Mouse (Mus musculus) MEL (cell line): ENCODE measurements around the gene Asb4. TPM values are rescaled to one million over a fixed set of nuclear protein-coding genes. Genes with fewer than 3 reads are reported as not detected.
"Not testable (repeated sequence)": the region's sequence is repeated elsewhere in the genome, so short reads cannot be mapped to it uniquely, and the experiment has no call there.

Experiments
- DNase-seq: peaks from one replicate; pipeline ENCODE4 v3.0.0; 2011; ENCODE audit warnings: low read depth, low spot score
- H3K27ac ChIP-seq: 2 replicates; pipeline ENCODE4 v1.5.1; 2012; ENCODE audit warnings: low read depth, mild to moderate bottlenecking, control low read depth, low read length, moderate library complexity; ENCODE audit not compliant: control insufficient read depth
- H3K27me3 ChIP-seq, 2 experiments: fragments of 150-350 bp in 1 of 2; sonication (generic) in 1 of 2; 2 replicates each; pipeline ENCODE4 v1.6.1; 2012; ENCODE audit warnings: low read length in 2 of 2, mild to moderate bottlenecking in 2 of 2, improper control_type of control experiment in 1 of 2, moderate library complexity in 1 of 2; ENCODE audit not compliant: insufficient read depth in 2 of 2, control insufficient read depth in 1 of 2
- H3K36me3 ChIP-seq, 2 experiments: 2 replicates each; pipeline ENCODE4 v1.6.1; 2012 to 2014; ENCODE audit warnings: low read length in 2 of 2, improper control_type of control experiment in 1 of 2, inconsistent platforms in 1 of 2, mild to moderate bottlenecking in 1 of 2; ENCODE audit not compliant: insufficient read depth in 2 of 2, control insufficient read depth in 1 of 2
- H3K4me1 ChIP-seq, 2 experiments: fragments of 150-350 bp in 1 of 2; sonication (generic) in 1 of 2; 2 replicates each; pipeline ENCODE4 v1.6.1; 2012; ENCODE audit warnings: low read length in 2 of 2, improper control_type of control experiment in 1 of 2, mild to moderate bottlenecking in 1 of 2; ENCODE audit not compliant: insufficient read depth in 2 of 2, control insufficient read depth in 1 of 2
- H3K4me3 ChIP-seq, 2 experiments: fragments of 150-350 bp in 1 of 2; sonication (generic) in 1 of 2; 2 replicates each; pipeline ENCODE4 v1.5.1; 2012; ENCODE audit warnings: low read depth in 2 of 2, low read length in 2 of 2, mild to moderate bottlenecking in 2 of 2, moderate library complexity in 2 of 2, control low read depth in 1 of 2, improper control_type of control experiment in 1 of 2; ENCODE audit not compliant: control insufficient read depth in 1 of 2, insufficient read depth in 1 of 2
- H3K79me2 ChIP-seq: 2 replicates; pipeline ENCODE4 v1.6.1; 2012; ENCODE audit warnings: mild to moderate bottlenecking, low read length, moderate library complexity; ENCODE audit not compliant: control insufficient read depth, poor library complexity, insufficient read depth
- H3K9ac ChIP-seq: 2 replicates; pipeline ENCODE4 v1.6.1; 2012; ENCODE audit warnings: low read depth, mild to moderate bottlenecking, control low read depth, low read length, moderate library complexity; ENCODE audit not compliant: control insufficient read depth, poor library complexity, severe bottlenecking
- H3K9me3 ChIP-seq: fragments of 150-350 bp; sonication (generic); replicated peaks from 2 replicates; pipeline ENCODE4 v1.6.1; 2012; ENCODE audit warnings: mild to moderate bottlenecking, low read length, improper control_type of control experiment, moderate library complexity; ENCODE audit not compliant: insufficient read depth
- BHLHE40 ChIP-seq: IDR thresholded peaks from 2 replicates; pipeline ENCODE4 v1.6.1; 2012; ENCODE audit warnings: low read depth, mild to moderate bottlenecking, inconsistent platforms, low read length, improper control_type of control experiment, borderline replicate concordance
- CHD2 ChIP-seq: IDR thresholded peaks from 2 replicates; pipeline ENCODE4 v1.6.1; 2011; ENCODE audit warnings: low read length, improper control_type of control experiment
- ELF1 ChIP-seq: IDR thresholded peaks from 2 replicates; pipeline ENCODE4 v1.6.1; 2014; ENCODE audit warnings: low read depth, mild to moderate bottlenecking, inconsistent platforms, low read length, improper control_type of control experiment, moderate library complexity
- EP300 ChIP-seq, 2 experiments: IDR thresholded peaks; 2 replicates each; pipeline ENCODE4 v1.6.1; 2011; ENCODE audit warnings: improper control_type of control experiment in 2 of 2, low read length in 2 of 2, low read depth in 1 of 2, mild to moderate bottlenecking in 1 of 2
- GABPA ChIP-seq: IDR thresholded peaks from 2 replicates; pipeline ENCODE4 v1.6.1; 2012; ENCODE audit warnings: low read depth, mild to moderate bottlenecking, inconsistent platforms, low read length, improper control_type of control experiment, moderate library complexity
- HCFC1 ChIP-seq: IDR thresholded peaks from 2 replicates; pipeline ENCODE4 v1.6.1; 2012; ENCODE audit warnings: low read depth, mild to moderate bottlenecking, inconsistent platforms, low read length, improper control_type of control experiment, moderate library complexity
- MAX ChIP-seq: IDR thresholded peaks from 2 replicates; pipeline ENCODE4 v1.6.1; 2011; ENCODE audit warnings: low read length, improper control_type of control experiment
- MAZ ChIP-seq: IDR thresholded peaks from 2 replicates; pipeline ENCODE4 v1.6.1; 2012; ENCODE audit warnings: low read depth, mild to moderate bottlenecking, inconsistent platforms, low read length, improper control_type of control experiment
- MEF2A ChIP-seq: IDR thresholded peaks from 2 replicates; pipeline ENCODE4 v1.6.1; 2014; ENCODE audit warnings: low read depth, mild to moderate bottlenecking, inconsistent platforms, low read length, improper control_type of control experiment; ENCODE audit not compliant: poor library complexity, insufficient replicate concordance, severe bottlenecking; ENCODE audit errors: extremely low read depth
- MXI1 ChIP-seq: IDR thresholded peaks from 2 replicates; pipeline ENCODE4 v1.6.1; 2011; ENCODE audit warnings: mild to moderate bottlenecking, low read depth, low read length, improper control_type of control experiment
- MYB ChIP-seq: IDR thresholded peaks from 2 replicates; pipeline ENCODE4 v1.6.1; 2011; ENCODE audit warnings: mild to moderate bottlenecking, low read depth, low read length, improper control_type of control experiment
- POLR2AphosphoS2 ChIP-seq: IDR thresholded peaks from 2 replicates; pipeline ENCODE4 v1.6.1; 2011; ENCODE audit warnings: low read length, improper control_type of control experiment
- POLR2AphosphoS5 ChIP-seq: IDR thresholded peaks from 2 replicates; pipeline ENCODE4 v1.6.1; 2012; ENCODE audit warnings: low read depth, borderline replicate concordance, mild to moderate bottlenecking, inconsistent platforms, low read length, moderate library complexity, mixed read lengths
- SMC3 ChIP-seq: IDR thresholded peaks from 2 replicates; pipeline ENCODE4 v1.6.1; 2011; ENCODE audit warnings: low read depth, low read length, improper control_type of control experiment
- TAL1 ChIP-seq: IDR thresholded peaks from 2 replicates; pipeline ENCODE4 v1.6.1; 2012; ENCODE audit warnings: mild to moderate bottlenecking, inconsistent platforms, low read length, moderate library complexity, mixed read lengths
- UBTF ChIP-seq: IDR thresholded peaks from 2 replicates; pipeline ENCODE4 v1.6.1; 2012; ENCODE audit warnings: low read depth, mild to moderate bottlenecking, inconsistent platforms, low read length, improper control_type of control experiment, moderate library complexity, borderline replicate concordance; ENCODE audit not compliant: insufficient read depth
- ZC3H11A ChIP-seq: IDR thresholded peaks from 2 replicates; pipeline ENCODE4 v1.6.1; 2012; ENCODE audit warnings: low read depth, mild to moderate bottlenecking, inconsistent platforms, low read length, improper control_type of control experiment
- ZMIZ1 ChIP-seq: IDR thresholded peaks from 2 replicates; pipeline ENCODE4 v1.6.1; 2012; ENCODE audit warnings: low read depth, mild to moderate bottlenecking, inconsistent platforms, low read length, improper control_type of control experiment, moderate library complexity
- ZNF384 ChIP-seq: IDR thresholded peaks from 2 replicates; pipeline ENCODE4 v1.6.1; 2012; ENCODE audit warnings: low read depth, mild to moderate bottlenecking, inconsistent platforms, low read length, improper control_type of control experiment
- polyA plus RNA-seq, 2 experiments: library from polyadenylated mRNA; stranded (reverse) in 1 of 2; unstranded in 1 of 2; fragments of >175 nt in 1 of 2; fragments of >200 nt in 1 of 2; gene quantifications; 2 replicates each; pipeline versions ENCODE4 v1.2.1 to v1.2.4; 2012; ENCODE audit warnings: low replicate concordance in 2 of 2, low read depth in 1 of 2; ENCODE audit not compliant: insufficient read length in 2 of 2, insufficient read depth in 1 of 2, missing spikeins in 1 of 2
- total RNA-seq: library from RNA; depleted of rRNA; stranded (reverse); fragments of 300-350 nt; gene quantifications from 2 replicates; pipeline ENCODE4 v1.2.3, GENCODE M21; 2012; rRNA removed

The Asb4 gene
- total RNA-seq (not detected in 2 replicates), polyA plus RNA-seq (not detected)

DNA sequence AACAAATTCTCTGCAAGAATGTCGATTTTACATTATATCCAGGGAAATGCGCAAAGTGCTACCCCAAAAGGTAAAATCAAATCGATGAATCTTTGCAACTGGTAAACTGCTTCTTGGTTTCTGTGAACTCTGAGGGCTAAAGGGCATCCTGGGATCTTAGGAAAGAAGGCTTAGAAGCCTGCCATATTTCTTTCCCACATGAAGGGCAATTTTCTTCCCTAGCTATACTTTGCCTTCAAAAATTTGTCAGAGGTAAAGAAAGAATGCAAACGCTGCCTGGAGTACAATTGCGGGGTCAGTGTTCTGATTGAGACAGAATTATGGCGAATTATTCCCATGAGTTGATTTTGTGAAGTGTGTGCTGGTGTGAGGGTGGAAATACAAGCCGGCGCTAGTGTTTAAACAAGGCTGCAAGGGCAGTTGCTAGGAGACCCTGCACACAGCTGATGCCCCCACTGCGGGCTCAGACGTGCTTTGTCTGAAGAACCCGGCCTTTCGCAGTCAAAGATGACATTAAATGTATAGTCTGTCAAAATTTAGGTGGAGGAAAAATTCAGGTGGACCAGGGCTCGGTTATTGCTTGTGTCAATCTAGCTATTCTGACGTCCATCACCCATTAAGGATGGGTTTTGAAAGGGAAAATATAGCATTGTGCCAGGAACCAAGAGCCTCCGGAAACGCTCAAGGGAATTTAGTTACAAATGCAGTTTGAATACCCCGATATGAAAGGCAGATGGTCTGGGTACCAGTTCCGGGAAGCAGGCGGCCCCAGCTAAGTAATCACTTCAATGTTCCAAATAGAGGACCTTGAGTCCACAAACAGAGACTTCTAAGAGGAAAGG, at the start of gene Asb4:
Asb4 (plus strand) TSS at position 51 of the 842 bp plus-strand sequence.
- Histone ChIP-seq H3K9me3 (no peaks in the 10 kb centered on the region), H3K9ac (no peak within 1 kb of the TSS), H3K36me3 (no peaks in the 10 kb centered on the region), H3K27me3 (peaks cover 0 to 4% of the 10 kb centered on the region in 2 experiments; a peak in 2 of 4 replicates), H3K79me2 (no peaks in the 10 kb centered on the region), H3K4me1 (no peaks in the 10 kb centered on the region), H3K4me3 (no peak within 1 kb of the TSS), H3K27ac (no peak within 1 kb of the TSS)
- TF ChIP-seq CHD2, result no peak
- TF ChIP-seq MAX, result no peak
- TF ChIP-seq MYB, result no peak
- TF ChIP-seq POLR2AphosphoS5, result no peak
- TF ChIP-seq POLR2AphosphoS2, result no peak
- no peak for TF ChIP-seq MAZ
- TF ChIP-seq ZNF384, result no peak
- no peak for TF ChIP-seq MEF2A
- TF ChIP-seq HCFC1, result no peak
- TF ChIP-seq UBTF, result no peak
- no peak for TF ChIP-seq BHLHE40
- no peak for TF ChIP-seq TAL1
- TF ChIP-seq SMC3, result no peak
- TF ChIP-seq EP300 (IDR thresholded peaks at IDR 0.05; ENCODE audit: low read depth in 1 of 2, low read length in 2 of 2), result no peak
- no peak for TF ChIP-seq ZMIZ1
- TF ChIP-seq GABPA, result no peak
- no peak for TF ChIP-seq ELF1
- no peak for TF ChIP-seq ZC3H11A
- no peak for DNase-seq

DNA sequence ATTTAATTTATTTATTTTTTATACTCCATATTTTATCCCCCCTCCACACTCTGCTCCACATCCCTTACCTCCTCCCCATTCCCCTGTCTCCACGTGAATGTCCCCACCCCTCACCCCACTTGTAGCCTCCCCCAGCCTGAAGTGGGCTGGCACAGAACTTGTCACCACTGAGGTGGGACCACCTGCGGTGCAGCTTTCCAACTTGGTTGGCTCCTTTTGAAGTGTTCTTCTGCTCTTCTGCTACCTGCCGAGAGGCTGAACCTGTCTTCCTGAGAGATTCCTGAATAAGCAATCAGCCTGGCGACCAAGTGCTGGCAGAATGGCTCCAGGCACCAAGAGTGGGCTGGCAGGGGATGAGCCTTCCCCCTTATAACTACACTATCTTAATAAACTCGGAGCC, 49.2 kb upstream of the Asb4 start:
- Histone ChIP-seq H3K9me3 (no peaks in the 10 kb centered on the region), H3K9ac (no peak overlapping the region), H3K27ac (no peak overlapping the region), H3K27me3 (no peaks in the 10 kb centered on the region; a peak in 1 of 4 replicates), H3K36me3 (no peaks in the 10 kb centered on the region), H3K4me1 (no peaks in the 10 kb centered on the region), H3K4me3 (no peak overlapping the region), H3K79me2 (no peaks in the 10 kb centered on the region)
- no peak for TF ChIP-seq MXI1
- DNase-seq, result no peak

- not testable (repeated sequence) for H3K36me3 ChIP-seq, DNase-seq, H3K4me3 ChIP-seq, H3K9ac ChIP-seq, H3K79me2 ChIP-seq, H3K27ac ChIP-seq, H3K4me1 ChIP-seq, H3K9me3 ChIP-seq, H3K27me3 ChIP-seq
Observed at GRCm38 (mm10) chr6:5336016-5336415, 47.2 kb upstream of the Asb4 start.

- not testable (repeated sequence) for H3K4me1 ChIP-seq, DNase-seq, H3K36me3 ChIP-seq, H3K4me3 ChIP-seq, H3K27ac ChIP-seq, H3K27me3 ChIP-seq, H3K79me2 ChIP-seq, H3K9ac ChIP-seq, H3K9me3 ChIP-seq
Observed at GRCm38 (mm10) chr6:5338781-5339180, 44.4 kb upstream of the Asb4 start.
